Mouse (Mus musculus) adrenal gland, postnatal 10 days (tissue): ENCODE data around the gene Pced1a. TPM values are rescaled to one million over a fixed set of nuclear protein-coding genes. Genes with fewer than 3 reads are reported as not detected.
"Not testable (repeated sequence)": the region's sequence is repeated elsewhere in the genome, so short reads cannot be mapped to it uniquely, and the experiment has no call there.

Source experiments
- DNase-seq: peaks from one replicate; pipeline ENCODE4 v3.0.0; 2021; ENCODE audit warnings: mixed read lengths
- total RNA-seq, 2 experiments: library from RNA; stranded (reverse); gene quantifications; 2 replicates each; pipeline ENCODE4 v1.2.3; 2021

Pced1a gene
- total RNA-seq, 2 experiments from 2014 or later, result 12.3 to 14.3 TPM

GRCm38 (mm10) chr2:130390993-130391625, 33.4 kb downstream of the Pced1a start:
- no peak for DNase-seq

DNA sequence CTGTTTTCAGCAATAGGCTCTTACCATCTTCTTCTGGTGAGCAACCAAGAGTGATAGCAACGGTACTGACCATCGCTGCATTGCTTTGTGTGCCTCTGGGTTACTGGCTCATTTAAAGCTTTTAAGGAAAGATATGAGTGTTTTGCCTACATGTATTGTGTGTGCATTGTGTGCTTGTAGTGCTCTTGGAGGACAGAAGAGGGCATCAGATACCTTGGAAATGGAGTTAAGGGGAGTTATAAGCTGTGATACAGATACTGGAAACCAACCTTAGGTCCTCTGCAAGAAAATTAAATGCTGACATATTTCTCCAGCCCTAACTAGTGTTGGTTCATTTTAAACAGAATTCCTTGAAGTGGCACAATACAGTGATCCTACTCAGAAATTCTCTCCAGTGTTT, 35.7 kb downstream of the Pced1a start:
- no peak for DNase-seq

DNA sequence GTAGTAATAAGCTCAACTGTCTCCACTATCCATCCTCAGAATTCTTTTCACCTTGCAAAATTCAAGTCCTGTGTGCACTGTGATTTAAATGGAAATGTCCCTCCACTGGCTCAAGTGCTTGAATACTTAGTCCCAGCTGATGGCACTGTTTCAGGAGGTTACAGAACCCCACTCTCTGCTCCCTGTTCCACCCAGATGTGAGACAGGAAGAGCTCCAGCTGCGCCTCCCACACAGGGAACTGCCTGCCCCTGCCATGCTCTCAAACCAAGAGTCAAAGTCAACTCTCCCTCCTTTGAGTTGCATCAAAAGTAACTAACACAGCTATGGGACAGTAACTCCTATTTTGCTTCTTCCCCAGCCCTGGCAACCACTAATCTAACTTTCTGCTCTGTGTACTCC, 38.3 kb downstream of the Pced1a start:
- DNase-seq, result no peak

DNA sequence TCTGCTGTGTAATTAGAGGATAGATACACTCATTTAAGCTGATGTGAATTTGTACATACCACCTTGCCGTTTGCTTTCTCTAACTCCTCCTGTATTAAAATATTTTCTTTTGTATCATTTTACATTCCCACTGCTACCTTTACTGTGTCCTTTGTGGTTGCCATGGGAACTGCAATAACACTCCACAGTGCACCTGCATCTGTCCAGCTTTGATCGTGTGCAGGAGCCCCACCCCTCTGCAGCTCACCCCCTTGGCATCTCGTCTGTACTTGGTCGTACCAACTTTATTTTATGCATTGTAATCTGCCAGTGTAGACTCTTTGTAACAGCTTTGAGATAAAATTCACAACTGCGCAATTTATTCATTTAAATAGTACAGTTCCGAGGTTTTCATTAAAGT, 40.6 kb downstream of the Pced1a start:
- DNase-seq, result no peak

DNA sequence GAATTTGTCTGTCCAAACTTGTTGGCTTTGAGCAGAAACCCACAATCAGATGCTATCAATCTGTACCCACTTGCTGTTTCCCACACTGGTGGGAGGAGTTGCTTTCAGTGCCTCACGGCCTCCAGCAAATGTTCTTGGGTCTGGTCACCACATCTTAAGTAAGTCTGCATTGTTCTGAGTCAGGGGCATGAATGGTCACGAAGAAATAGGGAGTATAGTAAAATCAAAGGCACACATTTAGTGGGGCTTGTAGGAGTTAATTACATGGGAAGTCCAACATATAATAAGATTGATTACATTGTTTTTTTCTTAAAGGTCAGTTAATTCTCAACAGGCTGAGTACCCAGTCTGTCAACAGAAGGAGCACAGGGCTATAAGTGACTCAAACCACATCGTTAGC, 41.3 kb downstream of the Pced1a start:
- no peak for DNase-seq

DNA sequence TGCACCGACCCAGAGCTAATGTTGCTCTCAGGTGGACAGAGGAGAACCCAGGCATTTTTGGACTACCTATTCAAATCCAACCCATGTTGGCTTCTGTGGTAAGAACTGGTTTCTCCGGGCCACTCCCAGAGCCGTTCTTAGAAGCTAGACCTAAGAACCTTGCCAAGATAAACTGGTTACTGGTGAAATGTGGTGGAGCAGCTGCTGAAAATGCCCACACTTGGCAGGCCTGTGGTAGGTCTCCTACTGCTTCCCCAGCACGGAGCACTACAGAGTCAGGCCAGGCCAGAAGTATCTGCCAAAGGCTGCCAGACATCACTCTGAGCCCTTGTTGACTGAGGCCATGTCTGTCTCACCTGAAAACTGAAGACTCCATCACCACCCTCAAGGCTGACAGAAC, 49.5 kb downstream of the Pced1a start:
- no peak for DNase-seq

GRCm38 (mm10) chr2:130373026-130373425, 51.5 kb downstream of the Pced1a start:
- not testable (repeated sequence) for DNase-seq

DNA sequence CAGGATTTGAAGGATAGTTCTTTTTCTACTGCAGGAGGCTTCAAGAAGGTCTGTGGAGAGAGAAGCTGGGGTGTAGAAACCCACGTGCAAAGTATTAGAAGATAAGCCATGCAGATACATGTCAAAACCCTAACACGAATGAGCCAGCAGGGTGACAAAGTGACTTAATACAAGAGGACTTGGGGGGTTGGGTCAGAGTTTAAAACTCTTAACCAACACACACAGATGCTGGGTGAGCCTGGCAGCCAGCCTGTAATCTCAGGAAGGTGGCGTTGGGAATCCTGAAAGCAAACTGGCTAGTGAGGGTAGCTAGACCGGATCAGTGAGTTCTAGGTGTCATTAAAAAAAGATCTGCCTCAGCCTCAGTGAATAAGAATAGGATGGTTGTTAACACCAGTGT, 57.1 kb downstream of the Pced1a start:
- no peak for DNase-seq

Other genes with a start within 250 kb of the Pced1a start
- gene Snrpb, start 245.3 kb downstream of the Pced1a start, total RNA-seq, result 100 to 1,000 TPM; 194 to 204 TPM
- gene Tmc2, start 229.5 kb downstream of the Pced1a start, total RNA-seq, result not detected
- gene Nop56, start 150.3 kb downstream of the Pced1a start, total RNA-seq, result 10 to 100 TPM; 94.0 to 94.6 TPM
- gene Idh3b, start 140.2 kb downstream of the Pced1a start, total RNA-seq, result 100 to 1,000 TPM; 814 to 881 TPM
- 1 to 10 TPM; 4.5 to 6.2 TPM for gene Ebf4, start 129.5 kb downstream of the Pced1a start, total RNA-seq
- 10 to 100 TPM; 15.8 to 16.8 TPM for gene Cpxm1, start 27.1 kb downstream of the Pced1a start, total RNA-seq
- not detected for gene Gm28372, start 19.5 kb downstream of the Pced1a start, total RNA-seq
- not detected for gene 1700020A23Rik, start 19.4 kb downstream of the Pced1a start, total RNA-seq
- not detected for gene Tmem239, start 18.2 kb downstream of the Pced1a start, total RNA-seq
- 10 to 100 TPM; 57.5 to 58.1 TPM for gene Vps16, start 362 bp downstream of the Pced1a start, total RNA-seq
- gene Ptpra, start 25.6 kb upstream of the Pced1a start, total RNA-seq, result 100 to 1,000 TPM in 1 of 2 experiments, 10 to 100 TPM in 1; 92.2 to 106 TPM
- 10 to 100 TPM; 69.8 to 74.0 TPM for gene Mrps26, start 139.0 kb upstream of the Pced1a start, total RNA-seq
- gene Oxt, start 151.5 kb upstream of the Pced1a start, total RNA-seq, result not detected
- not detected for gene Avp, start 157.9 kb upstream of the Pced1a start, total RNA-seq
- gene Fastkd5, start 205.3 kb upstream of the Pced1a start, total RNA-seq, result 10 to 100 TPM; 12.0 to 12.6 TPM
- 1 to 10 TPM; 5.5 to 5.6 TPM for gene Ubox5, start 205.3 kb upstream of the Pced1a start, total RNA-seq
- gene Lzts3, start 218.1 kb upstream of the Pced1a start, total RNA-seq, result 1 to 10 TPM; 9.4 to 9.5 TPM
- gene Ddrgk1, start 240.0 kb upstream of the Pced1a start, total RNA-seq, result 100 to 1,000 TPM; 145 to 155 TPM
- gene Itpa, start 242.9 kb upstream of the Pced1a start, total RNA-seq, result 10 to 100 TPM; 26.6 to 33.3 TPM